Mouse (Mus musculus): ENCODE measurements around the gene Tenm4. TPM values are rescaled to one million over a fixed set of nuclear protein-coding genes. Genes with fewer than 3 reads are reported as not detected.

Gene Tenm4
- total and polyA plus RNA-seq, 3 experiments: 0.04 to 0.38 TPM; not detected in 1

DNA sequence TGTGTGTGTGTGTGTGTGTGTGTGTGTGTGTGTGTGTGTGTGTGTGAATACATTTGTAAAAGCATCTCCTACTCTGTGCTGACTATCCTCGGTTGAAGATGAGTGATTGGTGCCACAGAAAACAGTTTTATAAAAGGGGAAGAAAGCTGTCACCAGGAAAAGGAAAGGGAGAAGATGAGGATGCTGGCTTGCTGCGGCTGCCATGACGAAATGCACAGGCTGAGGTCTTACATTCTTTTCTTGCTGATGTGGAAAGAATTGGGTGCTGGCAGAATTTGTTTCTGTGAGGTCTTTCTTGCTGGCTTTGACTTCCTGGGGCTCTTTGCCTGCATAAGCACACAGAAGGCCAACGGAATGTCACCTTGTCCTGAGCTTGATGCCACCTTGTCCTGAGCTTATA is 575.7 kb downstream of the Tenm4 start:
- ATAC-seq (ENCODE audit: extremely low read depth, insufficient number of reproducible peaks, low FRiP score, poor library complexity, severe bottlenecking): no peak
- Histone ChIP-seq H3K36me3 (replicated peaks) (no peaks in the 10 kb centered on the region), H3K4me3 (ENCODE audit: low read depth, low read length) (no peak overlapping the region), H3K4me1 (ENCODE audit: insufficient read depth, low read depth, low read length) (no peaks in the 10 kb centered on the region), H3K27me3 (ENCODE audit: insufficient read depth, low read length) (no peaks in the 10 kb centered on the region), H3K9me3 (replicated peaks) (peaks cover 22% of the 10 kb centered on the region)
- DNase-seq (ENCODE audit: low spot score): no peak
- TF ChIP-seq CTCF (IDR thresholded peaks at IDR 0.05; ENCODE audit: low read depth, low read length): no peak
- TF ChIP-seq GATA2 (IDR thresholded peaks at IDR 0.05; ENCODE audit: borderline replicate concordance, low read depth, low read length): no peak
- TF ChIP-seq GATA1 (IDR thresholded peaks at IDR 0.05; ENCODE audit: borderline replicate concordance, low read length): no peak
- TF ChIP-seq TAL1 (conservative IDR thresholded peaks at IDR 0.05; ENCODE audit: low read depth, low read length): no peak
- TF ChIP-seq POLR2AphosphoS5 (IDR thresholded peaks at IDR 0.05; ENCODE audit: insufficient replicate concordance, low read depth, low read length): no peak

DNA sequence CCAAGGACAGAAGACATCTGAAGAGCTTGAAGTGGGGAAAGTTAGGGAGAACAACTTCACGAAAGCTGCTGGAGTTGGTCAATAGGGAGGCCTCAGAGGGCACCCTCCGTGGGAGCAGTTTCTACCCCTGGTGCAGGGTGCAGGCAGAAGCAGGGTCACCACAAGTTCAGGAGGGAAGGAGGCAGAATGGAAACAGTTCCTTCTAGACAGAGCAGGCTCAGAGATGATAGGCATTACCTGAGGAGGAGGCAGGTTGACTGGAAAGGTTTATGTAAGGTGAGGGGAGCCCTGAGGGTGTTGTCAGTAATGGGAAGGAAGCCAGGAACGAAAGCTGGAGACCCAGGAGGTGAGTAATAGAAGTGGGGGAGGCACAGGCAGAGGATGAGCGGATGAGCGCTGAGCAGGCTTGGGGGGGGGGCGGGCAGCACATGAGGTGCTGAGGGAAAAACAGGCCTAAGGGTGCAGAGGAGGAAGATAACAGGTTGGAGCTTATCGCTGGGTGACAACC is 577.5 kb downstream of the Tenm4 start:
- H3K4me1 ChIP-seq (ENCODE audit: insufficient read depth, low read depth, low read length): no peaks in the 10 kb centered on the region
- no peaks in the 10 kb centered on the region for H3K27me3 ChIP-seq (ENCODE audit: insufficient read depth, low read length)
- ATAC-seq (ENCODE audit: extremely low read depth, insufficient number of reproducible peaks, low FRiP score, poor library complexity, severe bottlenecking) (no peak), DNase-seq (ENCODE audit: low spot score) (no peak)
- peaks cover 20% of the 10 kb centered on the region for H3K9me3 ChIP-seq (replicated peaks)
- TF ChIP-seq GATA1 (IDR thresholded peaks at IDR 0.05; ENCODE audit: borderline replicate concordance, low read length) (no peak), GATA2 (IDR thresholded peaks at IDR 0.05; ENCODE audit: borderline replicate concordance, low read depth, low read length) (no peak), TAL1 (conservative IDR thresholded peaks at IDR 0.05; ENCODE audit: low read depth, low read length) (no peak), POLR2AphosphoS5 (IDR thresholded peaks at IDR 0.05; ENCODE audit: insufficient replicate concordance, low read depth, low read length) (no peak), CTCF (IDR thresholded peaks at IDR 0.05; ENCODE audit: low read depth, low read length) (no peak)
- H3K36me3 ChIP-seq (replicated peaks): no peaks in the 10 kb centered on the region
- H3K4me3 ChIP-seq (ENCODE audit: low read depth, low read length): no peak overlapping the region

DNA sequence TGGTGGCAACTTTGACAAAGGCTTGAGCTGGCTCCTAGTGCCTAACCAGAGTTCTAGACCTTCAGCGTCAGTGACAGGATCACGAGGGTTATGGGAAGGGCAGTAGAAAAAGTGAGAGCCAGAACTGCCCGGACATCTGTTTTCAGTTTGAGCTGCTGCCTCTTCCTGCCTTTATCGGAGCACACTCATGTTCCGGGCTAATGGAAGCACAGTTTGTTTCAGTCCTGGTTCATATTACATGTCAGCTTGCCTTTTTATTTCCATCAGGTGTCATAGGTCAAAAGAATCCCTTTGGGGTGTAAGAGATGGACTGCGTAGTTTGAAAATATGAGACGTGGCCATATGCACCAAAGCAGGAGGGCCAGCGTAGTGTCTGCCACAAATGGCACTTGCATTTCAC is 578.7 kb downstream of the Tenm4 start:
- H3K27me3 ChIP-seq (ENCODE audit: insufficient read depth, low read length): no peaks in the 10 kb centered on the region
- no peak overlapping the region for H3K4me3 ChIP-seq (ENCODE audit: low read depth, low read length)
- H3K36me3 ChIP-seq (replicated peaks): no peaks in the 10 kb centered on the region
- H3K4me1 ChIP-seq (ENCODE audit: insufficient read depth, low read depth, low read length): no peaks in the 10 kb centered on the region
- no peak for DNase-seq (ENCODE audit: low spot score)
- no peak for TF ChIP-seq GATA2 (IDR thresholded peaks at IDR 0.05; ENCODE audit: borderline replicate concordance, low read depth, low read length)
- TF ChIP-seq POLR2AphosphoS5 (IDR thresholded peaks at IDR 0.05; ENCODE audit: insufficient replicate concordance, low read depth, low read length): no peak
- no peak for TF ChIP-seq CTCF (IDR thresholded peaks at IDR 0.05; ENCODE audit: low read depth, low read length)
- no peak for TF ChIP-seq GATA1 (IDR thresholded peaks at IDR 0.05; ENCODE audit: borderline replicate concordance, low read length)
- no peak for TF ChIP-seq TAL1 (conservative IDR thresholded peaks at IDR 0.05; ENCODE audit: low read depth, low read length)
- no peak for ATAC-seq (ENCODE audit: extremely low read depth, insufficient number of reproducible peaks, low FRiP score, poor library complexity, severe bottlenecking)
- H3K9me3 ChIP-seq (replicated peaks): peaks cover 18% of the 10 kb centered on the region

DNA sequence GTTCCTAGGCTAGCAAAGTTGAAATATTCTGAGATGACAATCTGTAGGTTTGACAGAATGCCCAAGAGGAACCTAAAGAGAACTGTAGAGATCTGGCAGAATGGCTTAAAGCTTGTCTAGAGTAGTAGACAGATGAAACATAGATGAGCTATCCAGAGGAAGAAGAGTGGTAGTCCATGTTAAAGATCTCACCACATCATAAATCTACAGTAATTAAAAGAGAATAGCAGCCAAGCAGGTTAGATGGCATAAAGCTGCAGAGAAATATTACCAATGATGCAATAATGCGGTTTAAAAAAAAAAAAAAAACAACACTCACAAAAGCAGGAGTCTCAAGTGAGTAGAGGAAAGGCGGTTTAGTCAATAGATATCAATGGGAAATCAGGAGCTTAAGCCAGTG is 580.2 kb downstream of the Tenm4 start:
- no peak for ATAC-seq (ENCODE audit: extremely low read depth, insufficient number of reproducible peaks, low FRiP score, poor library complexity, severe bottlenecking)
- Histone ChIP-seq H3K27me3 (ENCODE audit: insufficient read depth, low read length) (peaks cover under 1% of the 10 kb centered on the region; the same call in 1 of the 2 replicates), H3K4me3 (ENCODE audit: low read depth, low read length) (no peak overlapping the region), H3K36me3 (replicated peaks) (no peaks in the 10 kb centered on the region), H3K4me1 (ENCODE audit: insufficient read depth, low read depth, low read length) (no peaks in the 10 kb centered on the region), H3K9me3 (replicated peaks) (peaks cover 22% of the 10 kb centered on the region)
- DNase-seq (ENCODE audit: low spot score): no peak
- no peak for TF ChIP-seq CTCF (IDR thresholded peaks at IDR 0.05; ENCODE audit: low read depth, low read length)
- no peak for TF ChIP-seq TAL1 (conservative IDR thresholded peaks at IDR 0.05; ENCODE audit: low read depth, low read length)
- TF ChIP-seq GATA1 (IDR thresholded peaks at IDR 0.05; ENCODE audit: borderline replicate concordance, low read length): no peak

DNA sequence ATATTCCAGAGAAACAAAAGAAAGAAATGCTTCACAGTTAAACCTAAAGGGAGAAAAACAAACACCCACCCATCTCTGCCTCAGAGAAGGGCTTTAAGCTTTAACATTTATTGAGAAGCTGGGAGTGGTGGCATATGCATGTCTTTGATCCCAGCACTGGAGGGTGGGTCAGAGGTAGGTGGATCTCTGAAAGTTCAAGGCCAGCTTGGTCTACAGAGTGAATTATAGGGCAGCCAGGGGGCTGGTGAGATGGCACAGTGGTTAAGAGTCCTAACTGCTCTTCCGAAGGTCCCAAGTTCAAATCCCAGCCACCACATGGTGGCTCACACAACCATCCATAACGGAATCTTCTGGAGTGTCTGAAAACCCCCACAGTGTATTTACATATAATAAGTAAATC is 581.7 kb downstream of the Tenm4 start:
- DNase-seq (ENCODE audit: low spot score): no peak
- peaks cover 24% of the 10 kb centered on the region for H3K9me3 ChIP-seq (replicated peaks)
- H3K36me3 ChIP-seq (replicated peaks): no peaks in the 10 kb centered on the region
- TF ChIP-seq TAL1 (conservative IDR thresholded peaks at IDR 0.05; ENCODE audit: low read depth, low read length): no peak
- TF ChIP-seq GATA1 (IDR thresholded peaks at IDR 0.05; ENCODE audit: borderline replicate concordance, low read length): no peak
- TF ChIP-seq GATA2 (IDR thresholded peaks at IDR 0.05; ENCODE audit: borderline replicate concordance, low read depth, low read length): no peak
- TF ChIP-seq CTCF (IDR thresholded peaks at IDR 0.05; ENCODE audit: low read depth, low read length): no peak
- no peak for TF ChIP-seq POLR2AphosphoS5 (IDR thresholded peaks at IDR 0.05; ENCODE audit: insufficient replicate concordance, low read depth, low read length)
- no peaks in the 10 kb centered on the region for H3K4me1 ChIP-seq (ENCODE audit: insufficient read depth, low read depth, low read length)
- H3K27me3 ChIP-seq (ENCODE audit: insufficient read depth, low read length): peaks cover 3% of the 10 kb centered on the region; the same call in 1 of the 2 replicates
- ATAC-seq (ENCODE audit: extremely low read depth, insufficient number of reproducible peaks, low FRiP score, poor library complexity, severe bottlenecking): no peak
- no peak overlapping the region for H3K4me3 ChIP-seq (ENCODE audit: low read depth, low read length)

DNA sequence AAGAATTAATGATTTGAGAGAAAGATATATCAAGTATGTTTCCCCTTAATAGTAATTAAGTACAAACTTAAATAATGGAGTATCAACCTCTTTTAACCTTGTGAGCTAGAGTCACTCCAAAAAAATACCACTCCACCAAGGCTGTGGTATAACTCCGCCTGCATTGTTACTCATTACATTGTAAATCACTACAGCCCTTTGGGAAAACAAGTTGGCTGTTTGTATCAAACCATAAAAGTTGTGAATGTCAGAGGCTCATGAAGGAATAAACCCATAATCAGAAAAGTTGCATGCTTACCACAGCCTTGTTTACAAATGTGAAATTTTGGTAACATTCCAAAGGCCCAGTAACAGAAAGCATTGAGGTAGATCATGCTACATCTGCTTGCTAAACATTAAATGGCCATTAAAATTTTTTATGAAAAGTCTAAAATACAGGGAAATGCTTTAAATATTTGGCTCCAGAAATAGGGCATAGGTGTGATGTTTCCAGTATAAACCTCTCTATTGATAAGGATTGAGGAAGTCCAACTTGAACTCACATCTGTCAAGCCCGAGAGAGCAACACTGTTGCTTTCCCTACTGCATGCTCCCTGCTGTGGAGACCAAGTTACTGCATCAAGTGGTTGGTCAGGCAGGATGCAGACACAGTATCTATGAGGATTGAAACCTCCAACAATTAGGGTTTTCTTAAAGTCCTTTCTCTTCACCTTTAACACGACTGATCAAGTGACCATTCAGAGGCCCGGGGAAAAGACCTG is 582.5 kb downstream of the Tenm4 start:
- ATAC-seq (ENCODE audit: extremely low read depth, insufficient number of reproducible peaks, low FRiP score, poor library complexity, severe bottlenecking) (no peak), DNase-seq (ENCODE audit: low spot score) (no peak)
- Histone ChIP-seq H3K9me3 (replicated peaks) (peaks cover 24% of the 10 kb centered on the region), H3K4me3 (ENCODE audit: low read depth, low read length) (no peak overlapping the region), H3K36me3 (replicated peaks) (no peaks in the 10 kb centered on the region), H3K27me3 (ENCODE audit: insufficient read depth, low read length) (peaks cover 3% of the 10 kb centered on the region; the same call in 1 of the 2 replicates), H3K4me1 (ENCODE audit: insufficient read depth, low read depth, low read length) (no peaks in the 10 kb centered on the region)
- TF ChIP-seq TAL1 (conservative IDR thresholded peaks at IDR 0.05; ENCODE audit: low read depth, low read length) (no peak), GATA2 (IDR thresholded peaks at IDR 0.05; ENCODE audit: borderline replicate concordance, low read depth, low read length) (no peak), POLR2AphosphoS5 (IDR thresholded peaks at IDR 0.05; ENCODE audit: insufficient replicate concordance, low read depth, low read length) (no peak), GATA1 (IDR thresholded peaks at IDR 0.05; ENCODE audit: borderline replicate concordance, low read length) (no peak), CTCF (IDR thresholded peaks at IDR 0.05; ENCODE audit: low read depth, low read length) (no peak)

Measured in G1E (cell line).